ENCODE assay signal across 8 mouse cellular contexts in genomic region chr8:86744313-86745220, GRCm38 (mm10). TPM values are rescaled to one million over a fixed set of nuclear protein-coding genes. Genes with fewer than 3 reads are reported as not detected.
A peak's percentile ranks its signal among the peaks of the same experiment; 100 is the strongest.
DNase-seq lines count a peak whose midpoint lies in the region; ATAC-seq and TF ChIP-seq lines count a peak whose summit lies in the region.
"Had no signal": no experiment of that assay in that cellular context is flagged by ENCODE, and none has a peak within 500 bp of the region (broad histone marks: within the 10 kb centered on the region; RNA-seq: fewer than 3 reads in every experiment).

No protein-coding gene starts in this region.

- TF ChIP-seq POLR2A in thymus, adult 2 months (IDR thresholded peaks at IDR 0.05; ENCODE audit: control insufficient read depth, extremely low read depth, insufficient read depth, low read length, poor library complexity): no peak

- H3K27me3 ChIP-seq in thymus, adult 2 months (ENCODE audit: control insufficient read depth, insufficient read depth, low read length): no peaks in the 10 kb centered on the region
- no peaks in the 10 kb centered on the region for H3K27me3 ChIP-seq in embryonic facial prominence, embryonic 14.5 days (replicated peaks; ENCODE audit: control insufficient read depth, insufficient read depth, low read length)
- H3K27me3 ChIP-seq in limb, embryonic 10.5 days (ENCODE audit: low read depth, poor library complexity, severe bottlenecking): no peaks in the 10 kb centered on the region
- no peaks in the 10 kb centered on the region for H3K27me3 ChIP-seq in neural tube, embryonic 13.5 days

- peak overlapping the region; percentile 60 for H3K4me2 ChIP-seq in embryonic facial prominence, embryonic 14.5 days (ENCODE audit: low read depth, low read length)
- peak overlapping the region; percentile 73 for H3K4me2 ChIP-seq in neural tube, embryonic 13.5 days

- ATAC-seq in embryonic facial prominence, embryonic 14.5 days (ENCODE audit: low read depth): no peak
- ATAC-seq in neural tube, embryonic 13.5 days (ENCODE audit: low read depth): no peak

- intact Hi-C loops in left cerebral cortex, postnatal 14 days (cut with DNase I): loop anchor here (5.0 to 10.0 kb wide), 2 partner anchors 98 to 140 kb away; partner anchors contain the start of gene N4bp1

- peak overlapping the region; percentile 99 for H3K9ac ChIP-seq in embryonic facial prominence, embryonic 14.5 days (ENCODE audit: low read depth, low read length)
- H3K9ac ChIP-seq in neural tube, embryonic 13.5 days: peak overlapping the region; percentile 98

- no peaks in the 10 kb centered on the region for H3K9me3 ChIP-seq in embryonic facial prominence, embryonic 14.5 days (ENCODE audit: control insufficient read depth, low read length)
- H3K9me3 ChIP-seq in limb, embryonic 10.5 days (replicated peaks): no peaks in the 10 kb centered on the region
- no peaks in the 10 kb centered on the region for H3K9me3 ChIP-seq in neural tube, embryonic 13.5 days

- H3K36me3 ChIP-seq in thymus, adult 2 months (ENCODE audit: control insufficient read depth, insufficient read depth, low read length): no peaks in the 10 kb centered on the region
- H3K36me3 ChIP-seq in embryonic facial prominence, embryonic 14.5 days (ENCODE audit: control insufficient read depth, insufficient read depth, low read length): no peaks in the 10 kb centered on the region
- H3K36me3 ChIP-seq in limb, embryonic 10.5 days: peaks cover 2% of the 10 kb centered on the region; the same call in 1 of the 2 replicates
- H3K36me3 ChIP-seq in neural tube, embryonic 13.5 days: no peaks in the 10 kb centered on the region

- no peak overlapping the region for H3K27ac ChIP-seq in thymus, adult 2 months (ENCODE audit: control insufficient read depth, insufficient read depth, low read length)
- H3K27ac ChIP-seq in embryonic facial prominence, embryonic 14.5 days (replicated peaks; ENCODE audit: low read depth, low read length): peak overlapping the region; percentile 97
- H3K27ac ChIP-seq in limb, embryonic 10.5 days: peak overlapping the region; percentile 100
- peak overlapping the region; percentile 98 for H3K27ac ChIP-seq in neural tube, embryonic 13.5 days (replicated peaks)

- peak overlapping the region; percentile 70 for H3K4me3 ChIP-seq in thymus, adult 2 months (ENCODE audit: control insufficient read depth, insufficient read depth, low read length)
- H3K4me3 ChIP-seq in embryonic facial prominence, embryonic 14.5 days (ENCODE audit: low read depth, low read length): peak overlapping the region; percentile 93
- H3K4me3 ChIP-seq in limb, embryonic 10.5 days: peak overlapping the region; percentile 96
- H3K4me3 ChIP-seq in neural tube, embryonic 13.5 days: peak overlapping the region; percentile 89

- TF ChIP-seq CTCF in thymus, adult 2 months (IDR thresholded peaks at IDR 0.05; ENCODE audit: borderline replicate concordance, control insufficient read depth, extremely low read depth, insufficient read depth, low read length, poor library complexity): no peak

- WGBS in thymus, adult 2 months: 41% methylated on average over 18 of the region's 18 CpGs
- 4% methylated on average over 18 of the region's 18 CpGs for WGBS in embryonic facial prominence, embryonic 14.5 days
- 6% methylated on average over 18 of the region's 18 CpGs for WGBS in limb, embryonic 10.5 days
- WGBS in neural tube, embryonic 13.5 days: 4% methylated on average over 18 of the region's 18 CpGs

- DNase-seq in thymus, adult 2 months: no peak
- no peak for DNase-seq in thymus, postnatal 10 days (ENCODE audit: low spot score in 2 of 2)
- no peak for DNase-seq in embryonic facial prominence, embryonic 14.5 days (ENCODE audit: low spot score)
- no peak for DNase-seq in limb, embryonic 10.5 days (ENCODE audit: low spot score)
- DNase-seq in left cerebral cortex, adult 9 months (ENCODE audit: low spot score in 2 of 2): no peak
- DNase-seq in left cerebral cortex, postnatal 14 days (ENCODE audit: low spot score in 2 of 2): no peak

- peaks cover 7% of the 10 kb centered on the region; the same call in 1 of the 2 replicates for H3K4me1 ChIP-seq in thymus, adult 2 months (replicated peaks; ENCODE audit: control insufficient read depth, insufficient read depth, low read length)
- H3K4me1 ChIP-seq in embryonic facial prominence, embryonic 14.5 days (ENCODE audit: control insufficient read depth, insufficient read depth, low read length): peaks cover 17% of the 10 kb centered on the region
- H3K4me1 ChIP-seq in limb, embryonic 10.5 days: peaks cover 29% of the 10 kb centered on the region
- H3K4me1 ChIP-seq in neural tube, embryonic 13.5 days (replicated peaks): peaks cover 45% of the 10 kb centered on the region

RNA-seq across cellular contexts. Expression of gene Gm10638, which starts 0.9 kb away (rescaled TPM):
- polyA plus RNA-seq in thymus, adult 2 months (2012; rRNA removed): 1.8 and 2.2 TPM in 2 replicates
- 4.1 and 5.2 TPM in 2 replicates for polyA plus RNA-seq in embryonic facial prominence, embryonic 14.5 days (2014; fragmentation: Nextera tagmentation; extraction: Ambion mirVana)
- 4.0 and 6.0 TPM in 2 replicates for polyA plus RNA-seq in limb, embryonic 10.5 days (2016; fragmentation: Nextera tagmentation; extraction: Ambion mirVana)
- 7.0 TPM in 2 replicates for polyA plus RNA-seq in neural tube, embryonic 13.5 days (2015; fragmentation: Nextera tagmentation; extraction: Ambion mirVana)
- total RNA-seq in left cerebral cortex, postnatal 14 days (2021): 1 to 10 TPM; 2.5 to 3.8 TPM
- total RNA-seq: hematopoietic stem cell, adult 5-6 weeks had no signal

RNA-seq across cellular contexts. Expression of gene Siah1a, which starts 1.2 kb away (rescaled TPM):
- polyA plus RNA-seq in thymus, adult 2 months (2012; rRNA removed): 32.6 and 35.7 TPM in 2 replicates
- polyA plus RNA-seq in embryonic facial prominence, embryonic 14.5 days (2014; fragmentation: Nextera tagmentation; extraction: Ambion mirVana): 42.7 and 46.3 TPM in 2 replicates
- polyA plus RNA-seq in limb, embryonic 10.5 days (2016; fragmentation: Nextera tagmentation; extraction: Ambion mirVana): 46.8 and 56.1 TPM in 2 replicates
- polyA plus RNA-seq in neural tube, embryonic 13.5 days (2015; fragmentation: Nextera tagmentation; extraction: Ambion mirVana): 86.4 and 91.6 TPM in 2 replicates
- total RNA-seq in left cerebral cortex, postnatal 14 days (2021): 10 to 100 TPM; 30.9 to 32.9 TPM
